Mouse (Mus musculus) spleen, adult 18-20 months (tissue): ENCODE measurements at regions not wholly inside any gene's neighbourhood (a gene's known extent, or its start where the extent isn't known, plus 50 kb on each side); places are given as distances from the start of the nearest gene placed in this dataset.

ENCODE experiments used
- DNase-seq, 2 experiments: peaks; one replicate each; pipeline ENCODE4 v3.0.0; 2022; ENCODE audit warnings: mixed read lengths in 2 of 2

DNA sequence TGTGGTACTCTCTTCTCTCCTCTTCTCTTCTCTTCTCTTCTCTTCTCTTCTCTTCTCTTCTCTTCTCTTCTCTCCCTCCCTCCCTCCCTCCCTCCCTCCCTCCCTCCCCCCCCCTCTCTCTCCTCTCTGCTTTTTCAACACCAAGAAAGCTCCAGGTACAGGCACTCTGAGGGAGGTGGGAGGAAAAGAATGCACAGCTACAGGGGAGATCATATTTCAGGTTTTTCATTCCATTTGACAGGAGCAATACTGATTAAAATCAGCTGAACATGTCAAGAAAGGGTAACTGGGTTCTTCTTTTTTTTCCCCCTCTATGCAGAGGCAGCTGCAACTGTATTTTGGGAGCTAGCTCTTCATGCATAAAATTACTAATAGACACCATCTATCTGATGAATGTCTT is 368.8 kb upstream of the Rack1 start:
- DNase-seq = no peak

DNA sequence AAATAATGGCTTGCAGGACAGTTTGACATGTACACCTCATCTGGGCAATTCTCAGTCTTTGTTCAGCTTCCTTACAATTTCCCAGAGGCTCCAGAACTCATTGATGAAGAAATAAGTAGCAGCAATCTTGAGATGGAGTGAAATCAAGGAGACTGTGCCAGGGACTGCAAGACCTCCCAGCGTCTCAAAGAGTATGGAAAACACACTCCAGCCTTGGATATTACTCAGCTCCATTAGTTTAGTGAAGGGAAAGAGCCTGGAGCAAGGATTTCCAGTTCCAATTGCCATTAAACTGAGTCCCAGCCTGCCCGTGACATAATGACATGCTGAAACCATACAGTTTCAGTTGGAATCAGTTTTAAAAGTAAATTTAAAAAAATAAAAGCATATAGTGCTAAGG is 372.7 kb upstream of the Rack1 start:
- no peak for DNase-seq

DNA sequence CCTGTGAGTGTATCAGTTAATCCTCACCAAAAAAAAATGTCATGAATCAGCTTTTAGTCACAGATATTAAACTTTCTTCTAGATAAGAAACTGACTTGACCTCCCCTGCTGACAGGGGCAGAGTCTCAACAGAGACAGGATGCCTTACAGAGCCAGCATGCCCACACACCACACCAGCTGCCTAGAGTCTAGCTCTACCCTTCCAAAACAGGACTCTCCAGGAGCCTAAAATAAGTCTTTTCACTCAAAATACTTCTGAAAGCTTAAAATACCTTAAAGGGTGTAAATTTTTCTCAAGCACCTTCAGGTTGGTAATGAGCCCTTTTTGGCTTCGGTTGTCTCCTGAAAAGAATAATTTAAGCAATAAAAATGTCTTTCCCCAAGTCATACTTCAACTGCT is 373.7 kb upstream of the Rack1 start:
- no peak for DNase-seq

DNA sequence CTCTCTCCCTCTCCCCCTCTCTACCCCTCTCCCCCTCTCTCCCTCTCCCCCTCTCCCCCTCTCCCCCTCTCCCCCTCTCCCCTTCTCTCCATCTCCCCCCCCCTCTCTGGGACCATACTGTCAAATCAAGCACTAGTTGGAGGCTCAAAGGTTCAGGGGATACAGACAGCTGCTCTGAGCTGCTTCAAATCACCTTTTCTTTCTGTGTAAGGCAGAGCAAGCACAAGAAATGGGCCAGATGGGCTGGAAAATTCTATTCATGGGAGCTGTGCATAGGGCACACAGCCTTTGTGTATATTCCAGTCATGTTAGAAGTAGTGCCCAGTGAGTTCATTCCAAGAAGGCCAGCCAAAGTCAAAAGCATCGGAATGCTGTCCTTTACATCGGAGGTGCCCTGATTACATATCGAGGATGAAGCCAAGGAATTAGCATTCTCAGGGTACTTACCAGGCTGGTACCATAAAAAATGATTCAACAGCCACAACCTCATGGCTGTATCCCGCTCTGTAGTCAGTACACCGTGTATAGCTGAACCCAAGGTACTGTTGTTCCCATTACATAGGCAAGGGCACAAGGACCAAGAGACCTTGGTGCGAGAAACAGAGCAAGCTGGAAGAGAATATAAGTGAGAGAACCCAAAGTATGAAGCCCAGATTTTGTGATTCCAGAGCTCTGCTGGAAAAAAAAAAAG is 381.9 kb upstream of the Rack1 start:
- no peak for DNase-seq

DNA sequence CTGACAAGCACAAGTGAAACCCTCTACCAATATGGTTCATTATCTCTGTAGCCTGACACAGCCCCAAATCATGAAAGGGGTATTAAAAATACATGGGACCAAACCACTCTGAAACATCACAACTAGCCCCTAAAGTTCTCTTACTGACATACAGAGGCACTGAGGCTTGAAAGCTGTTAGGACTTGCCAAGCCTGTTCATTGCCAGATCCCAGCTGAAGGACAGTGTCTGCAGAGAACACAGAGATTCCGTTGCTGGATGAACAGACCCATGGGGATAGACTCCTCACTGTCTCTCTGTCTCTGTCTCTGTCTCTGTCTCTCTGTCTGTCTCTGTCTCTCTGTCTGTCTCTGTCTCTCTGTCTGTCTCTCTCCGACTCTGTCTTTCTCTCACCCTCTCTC is 382.5 kb upstream of the Rack1 start:
- no peak for DNase-seq

DNA sequence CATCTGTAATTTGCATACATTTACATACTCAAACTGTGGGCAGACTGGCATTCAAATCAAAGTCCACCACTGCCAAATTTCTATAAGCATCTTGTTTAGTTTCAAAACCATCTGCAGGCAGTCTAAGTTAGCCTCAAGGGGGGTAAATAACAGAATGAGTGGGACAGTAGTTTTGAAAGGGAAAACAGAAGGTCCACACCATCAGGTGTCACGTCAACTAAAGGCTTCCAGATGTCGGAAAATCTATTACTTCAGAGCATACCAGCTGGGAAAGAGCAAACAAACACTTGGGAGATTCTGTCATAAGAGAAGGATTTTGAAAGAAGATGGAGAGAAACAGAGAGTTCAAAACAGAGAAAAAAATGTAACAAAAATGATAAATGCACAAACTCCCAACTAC is 402.1 kb upstream of the Rack1 start:
- DNase-seq = no peak

DNA sequence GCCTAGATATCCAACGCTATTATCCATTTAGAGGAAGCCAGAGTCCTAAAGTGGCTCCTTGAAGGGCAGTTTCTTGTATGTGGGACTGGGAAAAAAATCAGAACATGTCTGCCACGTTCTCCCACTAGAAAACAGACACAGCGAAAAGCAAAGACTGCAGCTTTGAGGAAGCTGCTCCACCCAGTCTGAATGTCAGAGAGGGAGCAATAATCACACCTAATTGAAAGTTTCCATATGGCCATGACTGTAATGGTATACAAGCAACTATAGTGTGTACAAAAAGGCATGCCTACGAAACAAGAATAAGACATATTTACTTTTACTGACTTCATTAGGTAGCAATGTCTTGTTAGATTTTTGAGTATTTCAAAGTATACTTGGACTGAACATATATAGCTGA is 392.7 kb upstream of the Sgcd start:
- DNase-seq = no peak

DNA sequence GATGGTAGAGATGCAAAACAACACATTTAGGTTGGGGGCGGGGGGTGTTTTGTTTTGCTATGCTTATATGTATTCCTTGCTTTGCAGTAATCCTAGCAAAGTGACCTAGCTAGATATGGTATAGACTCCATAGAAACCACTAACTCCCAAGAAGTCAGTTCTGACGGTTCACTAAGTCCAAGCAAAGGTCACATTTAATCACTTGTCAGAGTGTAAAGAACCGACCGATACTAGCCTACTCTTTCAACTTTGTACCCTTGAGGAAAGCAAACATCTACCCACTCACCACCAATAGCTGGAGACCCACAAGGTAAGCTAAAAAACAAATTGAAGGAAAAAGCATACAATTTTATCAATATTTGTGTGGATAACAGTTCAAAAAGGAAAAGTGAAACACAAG is 389.3 kb upstream of the Sgcd start:
- DNase-seq = no peak

DNA sequence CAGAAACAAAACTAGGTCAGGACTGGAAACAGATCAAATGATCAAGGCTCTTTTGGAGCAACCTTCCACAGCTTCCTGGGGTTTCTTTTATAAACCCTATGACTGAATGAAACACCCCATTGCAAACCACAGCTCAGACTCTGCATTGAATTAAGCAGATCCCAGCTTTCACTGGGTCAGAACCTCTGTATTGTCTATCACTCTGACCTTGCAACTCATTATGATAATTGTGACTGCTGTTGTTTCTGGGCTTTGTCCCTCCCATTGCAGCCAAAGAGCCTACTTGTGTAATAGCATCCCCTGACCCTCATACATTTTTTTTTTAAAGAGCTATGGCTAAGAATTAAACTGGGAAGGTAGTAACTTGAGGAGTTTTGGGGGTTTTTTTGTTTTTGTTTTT is 388.5 kb upstream of the Sgcd start:
- DNase-seq = no peak

DNA sequence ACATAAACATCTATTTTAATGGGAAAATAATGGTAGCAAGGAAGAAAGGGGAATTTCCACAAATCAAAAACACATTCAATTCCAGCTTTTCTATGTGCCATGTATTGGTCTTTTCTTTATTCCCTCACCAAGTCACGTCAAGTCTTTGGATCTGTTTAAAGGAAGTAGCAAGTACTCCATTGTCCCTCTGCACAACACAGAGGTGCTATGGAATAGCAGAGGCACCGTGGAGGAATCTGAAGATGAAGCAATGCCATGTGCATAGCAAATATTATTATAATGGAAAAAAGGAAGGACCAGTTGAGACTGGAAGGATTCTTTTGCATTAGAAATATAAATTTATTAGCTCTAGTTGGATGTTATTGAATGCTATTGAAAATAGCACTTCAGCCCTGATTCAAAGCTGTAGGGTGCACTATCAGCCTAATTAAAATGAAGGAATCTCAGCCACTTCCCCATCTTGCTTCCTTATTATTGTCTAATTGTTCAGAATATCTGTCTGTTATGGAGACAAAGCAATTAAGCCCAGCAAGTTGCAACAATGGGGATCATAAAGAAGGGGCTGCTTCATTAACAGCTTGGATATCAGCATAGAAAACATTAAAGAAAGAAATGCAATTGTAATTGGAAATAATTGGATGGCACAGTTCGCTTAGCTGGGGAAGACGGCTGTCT is 362.7 kb upstream of the Sgcd start:
- DNase-seq = no peak

DNA sequence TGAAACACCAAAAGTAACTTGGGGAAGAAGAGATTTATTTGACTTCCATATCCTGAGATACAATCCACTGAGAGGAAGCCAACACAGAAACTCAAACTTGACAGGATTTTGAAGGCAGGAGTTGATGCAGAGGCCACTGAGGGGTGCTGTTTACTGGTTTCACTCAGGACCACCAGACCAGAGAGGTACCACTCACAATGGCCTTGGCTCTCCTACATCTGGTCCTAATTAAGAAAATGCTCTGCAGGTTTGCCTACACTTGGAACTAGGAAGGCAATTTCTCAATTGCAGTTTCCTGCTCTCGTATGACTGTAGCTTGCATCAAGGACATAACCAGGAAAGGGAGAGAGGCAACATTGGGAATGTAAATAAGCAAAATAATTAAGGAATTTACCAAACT is 325.7 kb upstream of the Sgcd start:
- DNase-seq = no peak

DNA sequence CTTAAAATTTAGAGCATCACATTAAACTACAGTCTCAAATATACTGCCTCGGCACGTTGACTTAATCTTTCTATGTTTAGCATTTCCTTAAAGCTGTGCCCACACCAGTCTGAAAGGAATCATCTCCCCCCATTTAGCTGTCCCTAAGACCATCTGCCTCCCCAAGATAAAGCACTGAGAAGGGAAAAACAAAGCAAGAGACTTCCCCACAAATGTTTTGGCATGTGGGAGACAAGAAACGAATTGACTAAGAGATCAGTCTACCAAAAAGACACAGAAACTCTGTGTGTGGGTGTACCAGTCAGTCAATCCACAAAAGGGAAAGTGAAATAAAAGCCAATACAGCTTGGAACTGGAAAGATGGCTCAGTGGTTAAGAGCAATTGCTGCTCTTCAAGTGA is 306.6 kb upstream of the Sgcd start:
- DNase-seq = no peak

DNA sequence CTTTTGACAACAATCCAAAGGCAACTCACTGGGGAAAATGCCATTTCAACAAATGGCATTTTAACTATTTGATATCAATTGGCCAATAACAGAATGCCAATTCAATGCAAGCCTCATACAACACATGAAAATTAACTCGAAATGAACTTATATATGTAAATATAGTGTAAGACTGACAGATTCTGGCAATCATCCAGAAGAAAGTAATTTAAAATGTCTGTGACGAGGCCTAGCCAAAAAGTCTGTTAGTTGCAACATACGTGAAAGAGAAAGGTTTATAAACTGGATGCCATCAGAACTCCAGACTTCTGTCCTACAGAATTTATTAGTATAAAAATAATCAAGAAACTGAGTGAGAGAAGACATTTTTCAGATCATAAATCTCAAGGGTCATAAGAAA is 273.7 kb upstream of the Sgcd start:
- no peak for DNase-seq

DNA sequence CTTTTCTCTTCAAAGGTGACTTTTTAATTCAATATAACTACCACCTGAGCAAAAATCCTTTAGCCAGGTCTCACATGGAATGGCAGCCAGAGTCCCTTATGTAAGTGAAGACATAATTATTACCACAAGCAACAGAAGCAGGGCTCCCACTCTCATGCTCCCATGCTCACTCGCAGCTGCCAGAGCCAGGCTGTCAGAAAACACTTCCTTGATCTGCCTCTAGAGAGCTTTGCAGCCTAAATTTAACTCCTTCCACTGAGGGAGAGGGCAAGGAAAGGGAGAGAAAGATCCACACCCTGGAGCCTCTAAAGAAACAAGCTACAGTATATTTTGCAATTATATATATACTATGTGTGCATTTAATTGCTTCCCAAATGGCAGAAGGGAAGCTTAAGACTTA is 272.3 kb upstream of the Sgcd start:
- no peak for DNase-seq

DNA sequence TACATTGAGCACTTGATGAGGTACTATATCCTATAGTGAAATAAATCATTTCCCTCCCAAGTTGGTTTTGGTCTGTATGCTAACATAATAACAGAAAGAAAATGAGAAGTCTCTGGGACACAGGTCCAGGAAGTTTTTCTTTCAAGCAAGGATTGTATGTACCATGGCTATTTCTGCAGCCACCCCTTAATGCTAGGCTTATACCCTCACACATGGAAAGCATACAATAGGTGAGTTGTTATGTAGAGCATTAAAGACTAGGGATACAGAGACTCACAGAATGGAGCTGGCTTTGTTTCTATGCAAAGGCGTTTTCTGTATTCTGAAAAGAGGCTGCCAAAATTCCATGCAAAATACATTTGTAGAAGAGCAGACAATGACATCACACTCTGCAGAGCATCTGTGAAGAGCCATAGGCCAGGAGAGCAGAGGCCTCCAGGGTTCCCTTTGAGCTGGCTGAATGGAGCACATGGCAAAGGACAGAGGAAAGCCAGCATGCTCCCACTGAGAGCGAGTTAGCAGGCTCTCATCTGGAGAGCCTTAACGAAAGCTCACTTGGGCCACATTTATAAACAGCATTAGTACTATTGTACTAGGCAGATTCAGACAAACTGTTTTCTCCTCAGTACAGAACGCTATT is 262.0 kb upstream of the Sgcd start:
- DNase-seq = no peak

DNA sequence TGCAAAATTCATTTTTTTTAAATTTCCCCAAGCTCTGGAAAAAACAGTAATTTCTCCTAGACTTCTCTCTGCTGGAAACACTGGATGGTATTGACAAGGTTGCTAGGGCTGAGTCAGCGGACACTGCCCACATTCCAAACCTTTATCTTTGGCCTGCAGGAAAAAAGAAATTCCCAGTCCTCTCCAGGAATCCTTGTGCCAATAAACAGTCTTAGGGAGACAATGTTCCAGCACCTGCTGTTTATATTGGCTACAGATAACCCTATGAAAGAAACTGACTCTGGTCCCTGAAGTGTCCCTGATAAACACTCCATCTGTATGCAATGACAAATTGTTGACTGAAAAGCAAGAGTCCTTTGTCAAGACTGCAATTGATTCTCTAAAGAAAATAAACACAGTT is 260.5 kb upstream of the Sgcd start:
- no peak for DNase-seq

DNA sequence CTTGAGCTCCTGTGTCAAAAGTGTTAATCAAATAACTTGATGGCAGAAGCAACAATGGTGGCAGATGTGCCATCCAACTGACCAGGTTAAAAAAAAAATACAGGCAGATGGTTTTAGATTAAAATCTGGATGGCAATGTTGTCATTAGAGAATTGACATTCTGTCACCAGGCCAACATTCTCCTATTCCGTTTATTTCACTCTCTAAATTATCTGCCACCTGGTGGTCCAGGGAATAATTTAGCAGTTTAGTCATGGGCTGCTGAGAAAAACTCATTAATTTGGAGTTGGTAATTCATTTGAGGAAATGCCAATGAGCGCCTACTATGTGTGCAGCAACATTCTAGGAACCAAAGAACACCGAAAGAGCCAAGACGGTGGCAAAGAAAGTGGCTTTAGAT is 232.4 kb upstream of the Sgcd start:
- DNase-seq = no peak

DNA sequence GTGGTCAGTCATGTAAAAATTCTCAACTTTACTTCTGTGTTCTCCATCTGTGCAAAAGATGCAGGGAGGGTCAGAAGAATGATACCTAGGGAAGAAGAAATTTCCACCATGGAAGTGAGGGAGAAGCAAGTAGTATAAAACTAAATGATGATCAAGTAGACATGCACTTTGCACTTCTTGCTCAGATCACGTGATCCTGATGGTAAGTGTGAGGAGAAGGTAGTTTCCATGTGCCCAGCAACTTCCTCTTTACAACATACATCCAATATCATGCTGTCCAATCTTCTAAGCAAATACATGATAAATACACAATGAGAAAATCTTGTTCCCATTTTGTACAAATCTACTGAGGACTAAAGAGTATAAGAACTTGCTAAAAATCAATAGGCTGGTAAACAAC is 230.4 kb upstream of the Sgcd start:
- DNase-seq = no peak

DNA sequence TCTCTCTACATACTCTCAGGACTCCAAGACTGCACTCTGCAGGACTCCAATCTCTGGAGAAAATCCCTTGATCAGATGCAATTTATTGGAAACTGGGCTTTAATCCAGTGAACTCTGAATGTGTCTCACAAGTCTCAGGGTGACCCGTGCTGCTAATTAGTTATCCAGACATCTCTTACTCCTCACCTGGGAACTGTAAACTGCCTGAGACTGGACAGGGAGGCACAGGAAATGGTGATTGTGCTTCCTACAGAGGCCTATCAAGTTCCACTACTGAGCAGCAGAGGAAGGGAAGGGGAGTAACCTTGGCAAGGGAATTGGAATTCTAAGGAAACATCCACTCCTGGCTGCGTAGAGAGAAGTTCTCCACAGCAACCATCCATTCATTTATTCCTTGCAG is 228.0 kb upstream of the Sgcd start:
- no peak for DNase-seq

DNA sequence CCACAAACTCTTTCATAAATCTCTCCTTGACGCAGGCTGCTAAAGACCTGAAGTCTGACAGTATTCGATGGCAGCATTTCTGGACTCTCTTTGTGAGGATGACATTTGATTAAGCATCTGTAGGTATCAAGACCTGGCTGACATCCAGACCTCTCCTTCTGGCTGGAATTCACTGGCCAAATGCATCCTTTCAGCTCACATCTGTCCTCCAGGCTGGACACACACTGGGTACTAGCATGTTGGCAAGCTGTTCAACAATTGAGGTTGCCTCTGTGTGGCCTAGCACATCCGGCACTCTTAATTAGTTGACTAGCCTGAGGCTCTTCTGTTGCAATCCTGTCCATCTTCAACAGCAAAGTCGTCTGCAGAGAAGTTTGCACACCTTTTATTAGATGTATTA is 197.8 kb upstream of the Sgcd start:
- DNase-seq = no peak

DNA sequence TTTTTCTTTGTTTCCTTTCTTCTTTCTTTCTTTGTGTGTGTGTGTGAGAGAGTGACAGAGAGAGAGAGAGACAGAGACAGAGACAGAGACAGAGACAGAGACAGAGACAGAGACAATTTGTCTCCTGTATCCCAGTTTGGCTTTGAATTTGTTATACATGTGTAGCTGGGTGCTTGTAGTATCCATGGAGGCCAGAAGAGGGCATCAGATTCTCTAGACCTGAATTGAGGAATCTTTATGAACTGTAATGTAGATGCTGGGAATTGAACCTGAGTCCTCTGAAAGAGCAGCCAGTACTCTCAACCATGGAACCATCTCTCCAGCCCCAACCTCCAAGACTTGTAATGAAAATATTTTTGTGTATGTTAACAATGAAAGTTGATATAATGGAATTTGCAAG is 190.2 kb upstream of the Sgcd start:
- no peak for DNase-seq

DNA sequence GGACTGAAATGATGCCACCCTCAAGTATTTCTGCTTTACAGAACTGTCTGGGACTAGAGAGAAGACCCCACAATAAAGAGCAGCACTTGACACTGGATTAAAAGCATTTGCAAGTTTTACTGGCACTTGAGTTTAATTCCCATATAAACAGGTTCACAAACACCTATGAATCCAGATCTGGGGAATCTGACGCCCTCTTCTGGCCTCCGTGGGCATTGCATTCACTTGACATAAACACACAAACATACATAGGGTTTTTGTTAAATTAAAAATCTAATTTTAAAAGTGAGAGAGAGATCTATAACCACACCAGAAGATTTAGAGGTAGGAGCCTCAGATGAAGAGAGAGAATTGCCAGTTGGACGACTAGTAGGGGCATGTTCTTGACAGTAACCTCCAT is 189.4 kb upstream of the Sgcd start:
- no peak for DNase-seq

DNA sequence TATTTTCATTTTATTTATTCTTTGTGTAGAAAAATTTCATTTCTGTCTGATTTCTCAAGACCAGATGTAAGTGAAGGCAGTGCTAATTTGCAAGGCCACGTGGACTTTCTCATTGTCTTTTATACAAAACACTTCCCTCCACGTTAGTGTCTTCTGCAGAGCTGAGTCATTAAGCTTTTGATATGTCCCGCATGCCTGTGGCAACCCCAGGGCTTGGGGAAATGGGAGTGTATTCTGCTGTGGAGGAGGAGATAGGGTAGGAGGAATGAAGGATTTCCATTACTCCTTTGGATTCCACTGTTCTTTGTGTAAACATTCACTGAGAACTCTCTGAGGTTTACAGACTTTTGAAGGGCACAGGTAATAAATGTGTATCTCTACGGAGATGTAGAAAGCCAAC is 187.7 kb upstream of the Sgcd start:
- no peak for DNase-seq

DNA sequence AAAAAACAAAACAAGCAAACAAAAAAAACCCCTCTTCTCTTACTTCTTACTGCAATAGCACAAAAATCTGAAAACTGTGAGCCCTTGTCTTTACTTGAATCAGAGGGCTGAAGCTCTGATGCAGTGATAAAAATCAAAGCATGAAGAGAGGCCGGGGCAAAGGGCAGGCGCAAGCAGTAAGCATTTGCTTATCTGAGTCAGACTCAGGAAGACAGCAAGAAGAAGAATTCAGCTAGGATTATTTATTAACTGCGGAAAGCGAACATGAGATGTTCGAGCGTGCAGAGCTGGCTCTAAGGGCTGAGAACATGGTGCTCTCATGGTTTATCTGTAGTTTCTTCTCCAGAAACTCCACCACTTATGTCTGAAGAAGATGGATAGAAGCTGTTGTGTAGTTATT is 163.4 kb upstream of the Sgcd start:
- no peak for DNase-seq

DNA sequence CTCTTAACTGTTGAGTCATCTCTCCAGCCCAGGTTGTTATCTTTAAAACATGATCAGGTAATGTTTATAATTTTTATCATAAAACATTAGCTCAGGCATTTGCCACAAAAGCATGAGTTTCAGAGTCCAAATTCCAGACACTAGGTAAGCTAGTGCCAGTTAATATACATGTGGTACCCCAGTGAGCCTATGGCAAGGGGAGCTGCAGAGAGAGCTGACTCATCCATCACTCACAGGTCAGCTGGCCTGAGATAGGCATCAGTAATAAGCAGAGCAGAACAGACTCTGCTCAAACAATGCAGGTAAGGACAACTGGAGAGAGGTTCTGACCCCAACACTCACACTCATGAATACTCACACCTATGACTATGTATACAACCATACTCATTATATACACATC is 144.6 kb upstream of the Sgcd start:
- DNase-seq = no peak
